Mouse (Mus musculus): ENCODE results near the gene Nmur1. TPM values are rescaled to one million over a fixed set of nuclear protein-coding genes. Genes with fewer than 3 reads are reported as not detected.

Nmur1 gene
- polyA plus RNA-seq, 1 experiment from 2014 or later, result 0.46 TPM

- no peak overlapping the region for H3K4me3 ChIP-seq (ENCODE audit: low read length)
- H3K4me2 ChIP-seq (ENCODE audit: low read depth, low read length), result no peak overlapping the region
- H3K9ac ChIP-seq (ENCODE audit: low read depth, low read length), result no peak overlapping the region
- H3K27me3 ChIP-seq (replicated peaks; ENCODE audit: control insufficient read depth, insufficient read depth, low read length), result no peaks in the 10 kb centered on the region
- no peaks in the 10 kb centered on the region for H3K36me3 ChIP-seq (ENCODE audit: control insufficient read depth, insufficient read depth, low read length)
- H3K27ac ChIP-seq (ENCODE audit: low read length), result no peak overlapping the region
- WGBS, result 72% methylated on average over 9 of the region's 9 CpGs
- no peaks in the 10 kb centered on the region for H3K9me3 ChIP-seq (ENCODE audit: control insufficient read depth, low read length)
- H3K4me1 ChIP-seq (ENCODE audit: control insufficient read depth, insufficient read depth, low read length), result 0 out of 2 replicates have a peak, but pooled peaks cover 2% of the 10 kb centered on the region
- ATAC-seq, result no peak
Measured at GRCm38 (mm10) chr1:86379161-86379569, 46.9 kb downstream of the Nmur1 start.

- no peak for ATAC-seq
- H3K4me3 ChIP-seq (ENCODE audit: low read length), result no peak overlapping the region
- H3K4me1 ChIP-seq (ENCODE audit: control insufficient read depth, insufficient read depth, low read length), result 0 out of 2 replicates have a peak, but pooled peaks cover 2% of the 10 kb centered on the region
- no peaks in the 10 kb centered on the region for H3K36me3 ChIP-seq (ENCODE audit: control insufficient read depth, insufficient read depth, low read length)
- H3K27ac ChIP-seq (ENCODE audit: low read length), result no peak overlapping the region
- no peak overlapping the region for H3K4me2 ChIP-seq (ENCODE audit: low read depth, low read length)
- H3K9me3 ChIP-seq (ENCODE audit: control insufficient read depth, low read length), result no peaks in the 10 kb centered on the region
- H3K9ac ChIP-seq (ENCODE audit: low read depth, low read length), result no peak overlapping the region
- H3K27me3 ChIP-seq (replicated peaks; ENCODE audit: control insufficient read depth, insufficient read depth, low read length), result no peaks in the 10 kb centered on the region
- WGBS, result 47% methylated on average over 6 of the region's 6 CpGs
Measured at GRCm38 (mm10) chr1:86378662-86379061, 47.4 kb downstream of the Nmur1 start.

- no peaks in the 10 kb centered on the region for H3K9me3 ChIP-seq (ENCODE audit: control insufficient read depth, low read length)
- H3K27ac ChIP-seq (ENCODE audit: low read length), result no peak overlapping the region
- no peak for ATAC-seq
- H3K4me3 ChIP-seq (ENCODE audit: low read length), result no peak overlapping the region
- H3K36me3 ChIP-seq (ENCODE audit: control insufficient read depth, insufficient read depth, low read length), result no peaks in the 10 kb centered on the region
- H3K27me3 ChIP-seq (replicated peaks; ENCODE audit: control insufficient read depth, insufficient read depth, low read length), result no peaks in the 10 kb centered on the region
- 77% methylated on average over 5 of the region's 5 CpGs for WGBS
- H3K4me2 ChIP-seq (ENCODE audit: low read depth, low read length), result no peak overlapping the region
- H3K9ac ChIP-seq (ENCODE audit: low read depth, low read length), result no peak overlapping the region
- 0 out of 2 replicates have a peak, but pooled peaks cover 2% of the 10 kb centered on the region for H3K4me1 ChIP-seq (ENCODE audit: control insufficient read depth, insufficient read depth, low read length)
Measured at GRCm38 (mm10) chr1:86376354-86376753, 49.7 kb downstream of the Nmur1 start.

- no peaks in the 10 kb centered on the region for H3K36me3 ChIP-seq (ENCODE audit: control insufficient read depth, insufficient read depth, low read length)
- peak; percentile 73; the same call in 1 of the 2 replicates for ATAC-seq
- WGBS, result 45% methylated on average over 10 of the region's 10 CpGs
- no peaks in the 10 kb centered on the region for H3K27me3 ChIP-seq (replicated peaks; ENCODE audit: control insufficient read depth, insufficient read depth, low read length)
- no peaks in the 10 kb centered on the region for H3K4me1 ChIP-seq (ENCODE audit: control insufficient read depth, insufficient read depth, low read length)
- H3K4me3 ChIP-seq (ENCODE audit: low read length), result no peak overlapping the region
- no peak overlapping the region for H3K27ac ChIP-seq (ENCODE audit: low read length)
- no peak overlapping the region for H3K9ac ChIP-seq (ENCODE audit: low read depth, low read length)
- H3K9me3 ChIP-seq (ENCODE audit: control insufficient read depth, low read length), result no peaks in the 10 kb centered on the region
- no peak overlapping the region for H3K4me2 ChIP-seq (ENCODE audit: low read depth, low read length)
Measured at GRCm38 (mm10) chr1:86371997-86372396, 54.0 kb downstream of the Nmur1 start.

- Histone ChIP-seq H3K4me2 (ENCODE audit: low read depth, low read length) (no peak overlapping the region), H3K9ac (ENCODE audit: low read depth, low read length) (no peak overlapping the region), H3K27ac (ENCODE audit: low read length) (no peak overlapping the region), H3K4me3 (ENCODE audit: low read length) (no peak overlapping the region), H3K9me3 (ENCODE audit: control insufficient read depth, low read length) (no peaks in the 10 kb centered on the region), H3K36me3 (ENCODE audit: control insufficient read depth, insufficient read depth, low read length) (no peaks in the 10 kb centered on the region), H3K4me1 (ENCODE audit: control insufficient read depth, insufficient read depth, low read length) (no peaks in the 10 kb centered on the region), H3K27me3 (replicated peaks; ENCODE audit: control insufficient read depth, insufficient read depth, low read length) (no peaks in the 10 kb centered on the region)
- WGBS, result 75% methylated on average over 4 of the region's 4 CpGs
- ATAC-seq, result no peak
Measured at GRCm38 (mm10) chr1:86368086-86368485, 57.9 kb downstream of the Nmur1 start.

GRCm38 (mm10) chr1:86363671-86364070 lies 62.4 kb downstream of the Nmur1 start:
- no peak for ATAC-seq
- H3K4me2 ChIP-seq (ENCODE audit: low read depth, low read length), result no peak overlapping the region
- no peaks in the 10 kb centered on the region for H3K36me3 ChIP-seq (ENCODE audit: control insufficient read depth, insufficient read depth, low read length)
- no peak overlapping the region for H3K4me3 ChIP-seq (ENCODE audit: low read length)
- no peak overlapping the region for H3K27ac ChIP-seq (ENCODE audit: low read length)
- H3K9ac ChIP-seq (ENCODE audit: low read depth, low read length), result no peak overlapping the region
- no peaks in the 10 kb centered on the region for H3K27me3 ChIP-seq (replicated peaks; ENCODE audit: control insufficient read depth, insufficient read depth, low read length)
- peaks cover 11% of the 10 kb centered on the region for H3K4me1 ChIP-seq (ENCODE audit: control insufficient read depth, insufficient read depth, low read length)
- WGBS, result 17% methylated on average over 6 of the region's 6 CpGs
- no peaks in the 10 kb centered on the region for H3K9me3 ChIP-seq (ENCODE audit: control insufficient read depth, low read length)

- H3K4me1 ChIP-seq (ENCODE audit: control insufficient read depth, insufficient read depth, low read length), result peaks cover 12% of the 10 kb centered on the region
- no peak overlapping the region for H3K4me3 ChIP-seq (ENCODE audit: low read length)
- no peaks in the 10 kb centered on the region for H3K36me3 ChIP-seq (ENCODE audit: control insufficient read depth, insufficient read depth, low read length)
- H3K4me2 ChIP-seq (ENCODE audit: low read depth, low read length), result no peak overlapping the region
- H3K9ac ChIP-seq (ENCODE audit: low read depth, low read length), result no peak overlapping the region
- H3K9me3 ChIP-seq (ENCODE audit: control insufficient read depth, low read length), result no peaks in the 10 kb centered on the region
- H3K27ac ChIP-seq (ENCODE audit: low read length), result no peak overlapping the region
- no peaks in the 10 kb centered on the region for H3K27me3 ChIP-seq (replicated peaks; ENCODE audit: control insufficient read depth, insufficient read depth, low read length)
- 79% methylated on average over 4 of the region's 4 CpGs for WGBS
- ATAC-seq, result no peak
Measured at GRCm38 (mm10) chr1:86361852-86362615, 64.0 kb downstream of the Nmur1 start.

- peak overlapping the region; percentile 91 for H3K9ac ChIP-seq (ENCODE audit: low read depth, low read length)
- no peak for ATAC-seq
- H3K36me3 ChIP-seq (ENCODE audit: control insufficient read depth, insufficient read depth, low read length), result peaks cover 7% of the 10 kb centered on the region
- peak overlapping the region; percentile 67 for H3K4me2 ChIP-seq (ENCODE audit: low read depth, low read length)
- 19% methylated on average over 12 of the region's 12 CpGs for WGBS
- H3K9me3 ChIP-seq (ENCODE audit: control insufficient read depth, low read length), result no peaks in the 10 kb centered on the region
- H3K4me1 ChIP-seq (ENCODE audit: control insufficient read depth, insufficient read depth, low read length), result peaks cover 13% of the 10 kb centered on the region
- peak overlapping the region; percentile 81 for H3K27ac ChIP-seq (ENCODE audit: low read length)
- H3K27me3 ChIP-seq (replicated peaks; ENCODE audit: control insufficient read depth, insufficient read depth, low read length), result no peaks in the 10 kb centered on the region
- H3K4me3 ChIP-seq (ENCODE audit: low read length), result peak overlapping the region; percentile 78
Measured at GRCm38 (mm10) chr1:86360441-86360840, 65.6 kb downstream of the Nmur1 start.

- ATAC-seq, result peak; percentile 55
- 0% methylated on average over 26 of the region's 26 CpGs for WGBS
Measured at GRCm38 (mm10) chr1:86359798-86360179, 66.2 kb downstream of the Nmur1 start.

More at GRCm38 (mm10) chr1:86359798-86360179, 66.2 kb downstream of the Nmur1 start:
- Histone ChIP-seq H3K27ac (ENCODE audit: low read length) (peak overlapping the region; percentile 81), H3K4me1 (ENCODE audit: control insufficient read depth, insufficient read depth, low read length) (peaks cover 13% of the 10 kb centered on the region), H3K9me3 (ENCODE audit: control insufficient read depth, low read length) (no peaks in the 10 kb centered on the region), H3K36me3 (ENCODE audit: control insufficient read depth, insufficient read depth, low read length) (peaks cover 7% of the 10 kb centered on the region), H3K4me3 (ENCODE audit: low read length) (peak overlapping the region; percentile 78), H3K4me2 (ENCODE audit: low read depth, low read length) (peak overlapping the region; percentile 67), H3K9ac (ENCODE audit: low read depth, low read length) (peak overlapping the region; percentile 91), H3K27me3 (replicated peaks; ENCODE audit: control insufficient read depth, insufficient read depth, low read length) (no peaks in the 10 kb centered on the region)

Measured in intestine, embryonic 16.5 days (tissue).